Mouse (Mus musculus) limb, embryonic 15.5 days (tissue): ENCODE measurements around the gene Sap30bp. TPM values are rescaled to one million over a fixed set of nuclear protein-coding genes. Genes with fewer than 3 reads are reported as not detected.

Source experiments
- ATAC-seq: fragments of 200-750 bp; cut with Nextera tagmentation; 2 replicates; pipeline ENCODE4 v1.8.0; 2017; ENCODE audit warnings: low read depth, moderate TSS enrichment; ENCODE audit not compliant: insufficient number of reproducible peaks, low FRiP score, low TSS enrichment
- H3K27ac ChIP-seq: fragments of 300-500 bp; sonication (generic); 2 replicates; pipeline ENCODE4 v1.5.1; 2015; ENCODE audit warnings: moderate library complexity, mild to moderate bottlenecking, inconsistent platforms
- H3K27me3 ChIP-seq: fragments of 300-500 bp; sonication (generic); 2 replicates; pipeline ENCODE4 v1.6.1; 2015; ENCODE audit warnings: inconsistent platforms
- H3K36me3 ChIP-seq: fragments of 300-500 bp; sonication (generic); 2 replicates; pipeline ENCODE4 v1.6.1; 2015; ENCODE audit warnings: inconsistent platforms
- H3K4me1 ChIP-seq: fragments of 300-500 bp; sonication (generic); 2 replicates; pipeline ENCODE4 v1.6.1; 2015; ENCODE audit warnings: inconsistent platforms
- H3K4me2 ChIP-seq: fragments of 300-500 bp; sonication (generic); 2 replicates; pipeline ENCODE4 v1.6.1; 2015; ENCODE audit warnings: mild to moderate bottlenecking, inconsistent platforms
- H3K4me3 ChIP-seq: fragments of 300-500 bp; sonication (generic); 2 replicates; pipeline ENCODE4 v1.5.1; 2015; ENCODE audit warnings: mild to moderate bottlenecking, inconsistent platforms
- H3K9ac ChIP-seq: fragments of 300-500 bp; sonication (generic); 2 replicates; pipeline ENCODE4 v1.6.1; 2015; ENCODE audit warnings: inconsistent platforms
- H3K9me3 ChIP-seq: fragments of 300-500 bp; sonication (generic); 2 replicates; pipeline ENCODE4 v1.6.1; 2016; ENCODE audit warnings: inconsistent platforms
- WGBS: fragments of 180-500 bp; shearing (Covaris S2); methylation state at CpG from one replicate; pipeline ENCODE4 v1.1.7; 2015; 5-methylcytosine and 5-hydroxymethylcytosine counted together
- polyA plus RNA-seq: library from polyadenylated mRNA; unstranded; fragments of >200 nt; fragmentation: Nextera tagmentation; extraction: Ambion mirVana; gene quantifications from 2 replicates; pipeline ENCODE4 v1.2.1, GENCODE M21; 2015

Sap30bp gene
- polyA plus RNA-seq, 1 experiment from 2014 or later = 36.1 TPM

DNA sequence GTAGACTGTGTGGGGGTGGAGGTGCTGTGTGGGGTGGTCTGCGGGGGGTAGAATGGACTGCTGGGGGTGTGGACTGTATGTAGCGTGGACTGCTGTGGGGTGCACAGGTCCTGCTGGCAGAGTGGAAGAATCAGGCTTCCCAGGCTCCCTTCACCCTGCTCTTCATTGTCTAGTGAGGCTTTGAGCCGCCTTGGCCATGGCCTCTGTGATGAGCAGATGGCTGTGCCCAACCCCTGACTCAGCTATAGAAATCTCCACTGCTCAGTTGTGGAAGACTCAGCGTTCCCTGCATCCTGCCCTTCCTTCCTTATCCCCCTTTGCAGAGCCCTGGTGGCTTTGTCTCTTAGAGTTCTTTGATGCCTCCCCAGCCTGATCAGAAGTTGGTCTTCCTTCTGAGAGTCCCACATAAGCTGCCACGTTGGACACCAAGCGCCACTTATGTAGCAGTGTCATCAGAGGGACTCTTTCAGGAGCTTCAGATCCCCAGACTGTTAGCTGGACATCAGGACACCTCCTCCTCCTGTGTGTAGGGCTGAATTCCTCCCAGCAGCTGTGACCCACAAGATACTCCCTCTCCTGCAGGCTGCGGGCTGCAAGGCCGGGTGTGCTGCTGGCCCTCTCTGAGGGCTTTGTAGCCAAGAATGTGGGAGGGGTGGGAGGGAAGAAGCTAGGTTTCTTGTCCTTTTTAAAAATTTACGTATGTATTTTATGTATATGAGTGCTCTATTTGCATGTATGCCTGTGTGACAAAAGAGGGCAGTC is 29.8 kb downstream of the Sap30bp start:
- Histone ChIP-seq H3K4me1 (no peaks in the 10 kb centered on the region), H3K9ac (no peak overlapping the region), H3K27ac (no peak overlapping the region), H3K36me3 (peaks cover 82% of the 10 kb centered on the region), H3K4me2 (no peak overlapping the region), H3K4me3 (no peak overlapping the region), H3K27me3 (no peaks in the 10 kb centered on the region), H3K9me3 (no peaks in the 10 kb centered on the region)
- no peak for ATAC-seq
- 93% methylated on average over 9 of the region's 9 CpGs for WGBS

- Histone ChIP-seq H3K4me3 (no peak overlapping the region), H3K27ac (no peak overlapping the region), H3K4me1 (peaks cover 2% of the 10 kb centered on the region; the same call in 1 of the 2 replicates), H3K4me2 (no peak overlapping the region), H3K9ac (no peak overlapping the region), H3K27me3 (no peaks in the 10 kb centered on the region), H3K9me3 (no peaks in the 10 kb centered on the region), H3K36me3 (peaks cover 69% of the 10 kb centered on the region)
- 85% methylated on average over 10 of the region's 10 CpGs for WGBS
- ATAC-seq = peak; percentile 46; the same call in 1 of the 2 replicates
Observed at GRCm38 (mm10) chr11:115964977-115965604, 32.0 kb downstream of the Sap30bp start.

DNA sequence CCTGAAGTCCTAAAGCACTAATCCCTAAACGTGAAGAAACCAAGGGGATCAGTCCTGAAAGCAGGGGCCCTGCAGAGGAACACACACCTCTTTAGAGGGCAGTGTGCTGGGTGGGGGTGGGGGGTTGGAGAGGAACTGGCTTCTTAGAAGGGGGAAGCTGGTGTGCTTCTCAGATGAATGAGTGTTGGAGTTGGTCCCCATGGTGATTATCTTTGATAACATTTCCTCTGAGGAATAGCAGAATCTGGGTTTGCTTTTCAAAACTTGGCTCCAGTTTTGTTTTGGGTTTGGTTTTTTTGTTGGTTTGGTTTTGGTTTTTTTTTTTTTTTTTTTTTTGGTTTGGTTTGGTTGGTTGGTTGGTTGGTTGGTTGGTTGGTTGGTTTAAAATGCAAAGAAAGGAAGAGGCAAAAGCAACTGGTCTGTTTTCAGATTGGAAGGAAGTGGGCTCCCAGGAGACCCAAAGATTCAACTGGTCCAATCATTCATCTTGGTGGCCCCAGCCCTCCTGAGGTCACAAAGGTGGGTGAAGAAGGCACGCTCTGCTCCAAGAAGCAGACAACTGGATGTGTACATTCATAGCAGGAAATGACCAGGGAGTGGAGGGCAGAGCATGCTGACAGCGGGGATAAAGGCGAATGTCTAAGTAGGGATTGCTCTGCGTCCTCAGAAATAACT is 35.8 kb downstream of the Sap30bp start:
- H3K9ac ChIP-seq = no peak overlapping the region
- no peak for ATAC-seq
- no peak overlapping the region for H3K4me2 ChIP-seq
- H3K27ac ChIP-seq = no peak overlapping the region
- no peaks in the 10 kb centered on the region for H3K9me3 ChIP-seq
- no peak overlapping the region for H3K4me3 ChIP-seq
- H3K4me1 ChIP-seq = peaks cover 3% of the 10 kb centered on the region; the same call in 1 of the 2 replicates
- whole genome bisulfite sequencing = 64% methylated on average over 5 of the region's 5 CpGs
- peaks cover 5% of the 10 kb centered on the region for H3K27me3 ChIP-seq
- peaks cover 33% of the 10 kb centered on the region for H3K36me3 ChIP-seq

DNA sequence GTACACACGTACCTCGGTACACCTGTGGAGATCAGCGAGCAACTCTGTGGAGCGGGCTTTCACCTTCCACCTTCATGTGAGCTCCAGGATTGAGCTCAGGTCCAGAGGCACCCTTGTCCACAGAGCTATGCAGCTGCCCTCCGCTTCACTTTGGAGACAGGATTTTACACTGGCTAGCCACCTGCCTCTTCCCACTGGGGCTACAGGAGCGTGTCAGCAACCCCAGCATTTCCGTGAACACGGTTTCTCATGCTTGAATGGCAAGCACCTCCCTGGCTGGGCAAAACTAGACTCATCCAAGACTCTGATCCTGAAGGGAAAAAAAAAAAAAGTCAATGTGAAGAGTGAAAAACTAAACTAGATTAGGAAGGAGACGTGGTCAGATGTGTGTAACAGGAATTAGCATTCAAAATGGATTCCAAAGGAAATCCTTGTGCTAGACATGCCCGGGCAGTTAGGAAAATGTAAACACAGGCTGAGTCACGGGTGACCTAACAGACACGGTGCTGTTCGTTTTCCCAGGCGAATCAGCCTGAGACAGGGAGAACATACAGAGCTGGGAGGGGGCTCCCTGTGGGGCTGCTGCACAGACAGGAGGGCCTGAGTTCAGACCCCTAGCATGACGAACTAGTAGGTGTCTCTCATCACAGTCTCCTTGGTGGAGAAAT is 37.1 kb downstream of the Sap30bp start:
- H3K4me2 ChIP-seq = no peak overlapping the region

DNA sequence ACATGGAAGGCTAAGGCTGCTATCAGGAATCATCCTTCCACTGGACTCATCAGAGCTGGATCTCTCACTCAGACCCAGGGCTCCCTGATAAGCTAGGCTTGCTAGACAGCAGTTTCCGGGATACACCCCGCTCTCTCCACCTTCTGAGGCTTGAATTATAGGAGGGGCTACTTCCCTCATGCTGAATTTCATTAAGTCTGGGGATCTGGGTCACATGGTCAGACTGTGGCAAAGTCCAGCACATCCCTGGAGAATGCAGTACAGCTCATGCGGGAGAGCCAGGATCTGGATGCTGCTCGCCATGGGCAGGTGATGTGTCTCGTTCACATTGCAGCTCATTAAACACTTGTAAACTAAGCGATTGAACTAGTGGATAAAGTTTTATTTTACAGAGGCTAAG is 37.9 kb downstream of the Sap30bp start:
- WGBS = 69% methylated on average over 6 of the region's 6 CpGs
- Histone ChIP-seq H3K9me3 (no peaks in the 10 kb centered on the region), H3K9ac (no peak overlapping the region), H3K4me2 (no peak overlapping the region), H3K27me3 (peaks cover 26% of the 10 kb centered on the region), H3K4me1 (peaks cover 14% of the 10 kb centered on the region), H3K27ac (no peak overlapping the region), H3K4me3 (no peak overlapping the region), H3K36me3 (peaks cover 11% of the 10 kb centered on the region)
- ATAC-seq = no peak

More for the DNA sequence above, 37.1 kb downstream of the Sap30bp start:
- 59% methylated on average over 15 of the region's 15 CpGs for WGBS
- Histone ChIP-seq H3K9ac (no peak overlapping the region), H3K36me3 (peaks cover 20% of the 10 kb centered on the region), H3K4me3 (no peak overlapping the region), H3K4me1 (peaks cover 14% of the 10 kb centered on the region), H3K27me3 (peaks cover 17% of the 10 kb centered on the region), H3K9me3 (no peaks in the 10 kb centered on the region), H3K27ac (no peak overlapping the region)
- ATAC-seq = no peak

DNA sequence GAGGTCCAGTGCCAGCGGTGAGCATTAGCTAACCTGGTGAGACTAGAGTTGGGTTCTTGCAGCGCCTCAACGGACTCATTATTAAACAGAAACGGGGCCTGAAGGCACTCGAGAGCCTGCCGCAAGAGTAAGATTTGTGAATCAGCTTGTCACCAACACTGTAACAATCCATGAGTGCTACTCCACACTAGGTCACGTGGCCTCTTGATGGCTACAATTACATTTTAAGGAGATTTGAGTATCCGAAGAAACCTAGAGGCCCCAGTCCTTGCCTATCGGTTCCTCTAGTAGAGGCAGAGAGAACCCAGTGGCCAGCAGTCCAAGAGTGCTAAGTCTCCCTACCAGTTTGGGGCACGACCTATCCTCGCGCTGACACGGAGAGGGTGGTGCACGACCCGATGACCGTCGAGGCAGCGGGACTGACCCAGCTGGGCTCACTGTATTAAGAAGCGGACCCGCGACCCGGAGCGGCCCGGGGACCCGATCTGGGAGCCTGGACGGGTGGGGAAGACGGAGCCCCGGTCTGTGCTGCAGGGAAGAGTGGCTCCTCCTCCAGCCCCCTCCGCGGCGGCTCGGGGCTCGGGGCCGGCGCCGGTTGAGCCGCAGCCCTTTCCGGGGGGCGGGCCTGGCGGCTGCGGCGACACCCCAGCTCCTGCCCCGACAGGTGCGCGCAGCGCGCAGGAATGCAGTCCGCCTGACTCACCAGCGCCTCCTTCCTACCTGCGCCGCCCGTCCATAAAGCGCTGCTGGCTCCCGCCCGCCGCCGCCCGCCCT is 41.4 kb downstream of the Sap30bp start, which contains the start of gene Itgb4:
Itgb4 (plus strand) TSS at position 401 of the 774 bp plus-strand sequence.
- peak within 1 kb of the TSS; percentile 40 for H3K27ac ChIP-seq

DNA sequence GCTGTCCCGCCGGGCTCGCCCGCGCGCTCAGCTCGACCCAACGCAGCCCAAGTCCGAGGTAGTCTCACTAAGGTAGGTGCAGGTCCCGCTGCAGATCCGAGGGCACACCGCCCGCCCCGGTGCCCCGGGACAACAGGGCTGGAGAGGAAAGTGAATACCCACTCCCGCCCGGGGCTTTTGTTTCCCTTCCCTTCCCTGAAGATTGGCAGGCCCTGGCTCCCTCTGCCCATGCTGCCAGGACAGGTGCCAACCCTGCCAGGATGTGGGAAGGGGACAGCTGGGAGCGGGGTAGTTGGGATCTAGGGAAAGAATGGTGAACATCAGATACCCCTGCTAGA is 42.0 kb downstream of the Sap30bp start:
- H3K27ac ChIP-seq = peak overlapping the region; percentile 40
- peak overlapping the region; percentile 86 for H3K4me2 ChIP-seq
- H3K9me3 ChIP-seq = no peaks in the 10 kb centered on the region
- peaks cover 48% of the 10 kb centered on the region for H3K27me3 ChIP-seq
- 0 out of 2 replicates have a peak overlapping the region, but pooled peaks have one; percentile 23 for H3K9ac ChIP-seq
- peak overlapping the region; percentile 49 for H3K4me3 ChIP-seq
- no peaks in the 10 kb centered on the region for H3K36me3 ChIP-seq
- H3K4me1 ChIP-seq = peaks cover 12% of the 10 kb centered on the region
- ATAC-seq = no peak
- WGBS = 3% methylated on average over 18 of the region's 18 CpGs

More for the DNA sequence above, 41.4 kb downstream of the Sap30bp start, which contains the start of gene Itgb4:
- Histone ChIP-seq H3K9ac (0 out of 2 replicates have a peak within 1 kb of the TSS, but pooled peaks have one; percentile 23), H3K4me2 (peak within 1 kb of the TSS; percentile 86), H3K27me3 (peaks cover 48% of the 10 kb centered on the region), H3K36me3 (no peaks in the 10 kb centered on the region), H3K4me3 (peak within 1 kb of the TSS; percentile 49), H3K4me1 (peaks cover 14% of the 10 kb centered on the region), H3K9me3 (no peaks in the 10 kb centered on the region)
- 8% methylated on average over 56 of the region's 58 CpGs for WGBS
- 0 out of 2 replicates have a peak, but pooled peaks have one; percentile 19 for ATAC-seq

GRCm38 (mm10) chr11:115975544-115975943 is 42.5 kb downstream of the Sap30bp start:
- no peaks in the 10 kb centered on the region for H3K9me3 ChIP-seq
- H3K27ac ChIP-seq = peak overlapping the region; percentile 40
- H3K4me2 ChIP-seq = peak overlapping the region; percentile 86
- H3K4me1 ChIP-seq = peaks cover 12% of the 10 kb centered on the region
- 30% methylated on average over 12 of the region's 12 CpGs for WGBS
- H3K27me3 ChIP-seq = peaks cover 48% of the 10 kb centered on the region
- H3K36me3 ChIP-seq = no peaks in the 10 kb centered on the region
- peak overlapping the region; percentile 49 for H3K4me3 ChIP-seq
- H3K9ac ChIP-seq = 0 out of 2 replicates have a peak overlapping the region, but pooled peaks have one; percentile 23
- ATAC-seq = no peak

DNA sequence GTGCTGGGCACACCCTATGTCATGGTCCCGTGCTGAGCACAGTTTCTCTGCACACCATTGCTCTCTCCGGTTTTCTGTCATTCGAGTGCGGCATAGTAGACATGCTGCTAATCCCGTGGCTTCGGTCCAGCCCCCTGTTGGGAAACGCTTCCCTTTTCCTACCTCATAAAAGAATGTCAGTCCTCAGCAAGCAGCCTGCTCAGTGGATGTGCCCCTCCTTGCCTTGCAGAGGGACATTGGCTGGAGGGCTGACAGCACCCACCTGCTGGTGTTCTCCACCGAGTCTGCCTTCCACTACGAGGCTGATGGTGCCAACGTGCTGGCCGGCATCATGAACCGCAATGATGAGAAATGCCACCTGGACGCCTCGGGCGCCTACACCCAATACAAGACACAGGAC is 49.4 kb downstream of the Sap30bp start:
- H3K27me3 ChIP-seq = peaks cover 9% of the 10 kb centered on the region; the same call in 1 of the 2 replicates
- no peaks in the 10 kb centered on the region for H3K4me1 ChIP-seq
- no peak overlapping the region for H3K4me3 ChIP-seq
- H3K4me2 ChIP-seq = no peak overlapping the region
- WGBS = 88% methylated on average over 15 of the region's 15 CpGs
- ATAC-seq = no peak
- H3K36me3 ChIP-seq = no peaks in the 10 kb centered on the region
- no peaks in the 10 kb centered on the region for H3K9me3 ChIP-seq
- H3K27ac ChIP-seq = no peak overlapping the region
- no peak overlapping the region for H3K9ac ChIP-seq

GRCm38 (mm10) chr11:115983291-115983690 is 50.2 kb downstream of the Sap30bp start:
- ATAC-seq = no peak
- H3K4me3 ChIP-seq = no peak overlapping the region
- H3K27me3 ChIP-seq = 0 out of 2 replicates have a peak, but pooled peaks cover 2% of the 10 kb centered on the region

GRCm38 (mm10) chr11:115989686-115990085 is 56.6 kb downstream of the Sap30bp start:
- Histone ChIP-seq H3K9ac (no peak overlapping the region), H3K4me2 (no peak overlapping the region), H3K4me3 (peak overlapping the region; percentile 9; the same call in 1 of the 2 replicates), H3K9me3 (no peaks in the 10 kb centered on the region), H3K36me3 (no peaks in the 10 kb centered on the region), H3K27ac (no peak overlapping the region), H3K4me1 (no peaks in the 10 kb centered on the region), H3K27me3 (peaks cover 10% of the 10 kb centered on the region; the same call in 1 of the 2 replicates)
- 31% methylated on average over 15 of the region's 15 CpGs for WGBS
- no peak for ATAC-seq

More at GRCm38 (mm10) chr11:115983291-115983690, 50.2 kb downstream of the Sap30bp start:
- 75% methylated on average over 8 of the region's 8 CpGs for WGBS
- Histone ChIP-seq H3K9me3 (no peaks in the 10 kb centered on the region), H3K9ac (no peak overlapping the region), H3K4me1 (no peaks in the 10 kb centered on the region), H3K4me2 (no peak overlapping the region), H3K27ac (no peak overlapping the region), H3K36me3 (no peaks in the 10 kb centered on the region)
